Mouse (Mus musculus) lung, postnatal 10 days (tissue): Measurements from ENCODE around the gene Arl14.
A peak's percentile ranks its signal among the peaks of the same experiment; 100 is the strongest.

Experiments used
- DNase-seq: peaks from one replicate; pipeline ENCODE4 v3.0.0; 2021

The Arl14 gene

GRCm38 (mm10) chr3:69221806-69222501 is at the start of gene Arl14:
Gene Arl14, plus strand, starts transcription at chr3:69222419.
- no peak for DNase-seq

- no peak for DNase-seq
Observed at GRCm38 (mm10) chr3:69175229-69175628, 47.0 kb upstream of the Arl14 start.

- DNase-seq: no peak
Observed at GRCm38 (mm10) chr3:69177168-69177797, 44.9 kb upstream of the Arl14 start.

GRCm38 (mm10) chr3:69177914-69178313 is 44.3 kb upstream of the Arl14 start:
- DNase-seq: no peak

GRCm38 (mm10) chr3:69178365-69179004 is 43.7 kb upstream of the Arl14 start:
- no peak for DNase-seq

- no peak for DNase-seq
Observed at GRCm38 (mm10) chr3:69181531-69181930, 40.7 kb upstream of the Arl14 start.

- no peak for DNase-seq
Observed at GRCm38 (mm10) chr3:69182225-69182624, 40.0 kb upstream of the Arl14 start.

- no peak for DNase-seq
Observed at GRCm38 (mm10) chr3:69185244-69185643, 37.0 kb upstream of the Arl14 start.

- no peak for DNase-seq
Observed at GRCm38 (mm10) chr3:69186031-69186430, 36.2 kb upstream of the Arl14 start.

- peak; percentile 12 for DNase-seq
Observed at GRCm38 (mm10) chr3:69186643-69187042, 35.6 kb upstream of the Arl14 start.

GRCm38 (mm10) chr3:69192995-69193394 is 29.2 kb upstream of the Arl14 start:
- no peak for DNase-seq

GRCm38 (mm10) chr3:69194496-69194895 is 27.7 kb upstream of the Arl14 start:
- DNase-seq: no peak

GRCm38 (mm10) chr3:69195251-69195650 is 27.0 kb upstream of the Arl14 start:
- no peak for DNase-seq

- DNase-seq: peak; percentile 14
Observed at GRCm38 (mm10) chr3:69198098-69198497, 24.1 kb upstream of the Arl14 start.

- peak; percentile 14 for DNase-seq
Observed at GRCm38 (mm10) chr3:69200251-69200650, 22.0 kb upstream of the Arl14 start.

- no peak for DNase-seq
Observed at GRCm38 (mm10) chr3:69201206-69201605, 21.0 kb upstream of the Arl14 start.

- no peak for DNase-seq
Observed at GRCm38 (mm10) chr3:69202876-69203275, 19.3 kb upstream of the Arl14 start.

- peak; percentile 36 for DNase-seq
Observed at GRCm38 (mm10) chr3:69205266-69206054, 16.8 kb upstream of the Arl14 start.

- no peak for DNase-seq
Observed at GRCm38 (mm10) chr3:69206193-69206893, 15.9 kb upstream of the Arl14 start.

- peak; percentile 18 for DNase-seq
Observed at GRCm38 (mm10) chr3:69208441-69209309, 13.5 kb upstream of the Arl14 start.

GRCm38 (mm10) chr3:69212246-69212645 is 10.0 kb upstream of the Arl14 start:
- no peak for DNase-seq

- DNase-seq: no peak
Observed at GRCm38 (mm10) chr3:69213465-69213864, 8.8 kb upstream of the Arl14 start.
